Mouse (Mus musculus) forebrain, embryonic 10.5 days (tissue): ENCODE results near the gene Pola2. TPM values are rescaled to one million over a fixed set of nuclear protein-coding genes. Genes with fewer than 3 reads are reported as not detected.

Experiments
- DNase-seq: peaks from one replicate; pipeline ENCODE4 v3.0.0-alpha.2; 2017; ENCODE audit warnings: low spot score; ENCODE audit errors: extremely low spot score
- H3K27ac ChIP-seq: fragments of 300-500 bp; sonication (generic); 2 replicates; pipeline ENCODE4 v1.5.1; 2016; ENCODE audit warnings: mild to moderate bottlenecking
- H3K27me3 ChIP-seq: fragments of 300-500 bp; sonication (generic); 2 replicates; pipeline ENCODE4 v1.6.1; 2016; ENCODE audit warnings: mild to moderate bottlenecking; ENCODE audit not compliant: poor library complexity, severe bottlenecking
- H3K36me3 ChIP-seq: fragments of 300-500 bp; sonication (generic); replicated peaks from 2 replicates; pipeline ENCODE4 v1.6.1; 2016; ENCODE audit warnings: mild to moderate bottlenecking, moderate library complexity
- H3K4me1 ChIP-seq: fragments of 300-500 bp; sonication (generic); 2 replicates; pipeline ENCODE4 v1.6.1; 2016
- H3K4me3 ChIP-seq: fragments of 300-500 bp; sonication (generic); 2 replicates; pipeline ENCODE4 v1.5.1; 2016; ENCODE audit warnings: mild to moderate bottlenecking, moderate library complexity
- H3K9me3 ChIP-seq: fragments of 300-500 bp; sonication (generic); 2 replicates; pipeline ENCODE4 v1.6.1; 2016; ENCODE audit warnings: mild to moderate bottlenecking, moderate library complexity
- WGBS: fragments of 180-500 bp; shearing (Covaris S2); methylation state at CpG from one replicate; pipeline ENCODE4 v1.1.7; 2016; 5-methylcytosine and 5-hydroxymethylcytosine counted together
- polyA plus RNA-seq: library from polyadenylated mRNA; unstranded; fragments of >200 nt; fragmentation: Nextera tagmentation; extraction: Ambion mirVana; gene quantifications from 2 replicates; pipeline ENCODE4 v1.2.1, GENCODE M21; 2016

Gene Pola2
- polyA plus RNA-seq, 1 experiment from 2014 or later: 122 TPM

- Histone ChIP-seq H3K4me1 (peaks cover 16% of the 10 kb centered on the region), H3K9me3 (no peaks in the 10 kb centered on the region), H3K27me3 (no peaks in the 10 kb centered on the region), H3K4me3 (no peak overlapping the region), H3K27ac (no peak overlapping the region), H3K36me3 (peaks cover 97% of the 10 kb centered on the region)
- DNase-seq: no peak
- WGBS: 93% methylated on average over 5 of the region's 5 CpGs
Measured at GRCm38 (mm10) chr19:5957371-5957770, 6.6 kb downstream of the Pola2 start.

GRCm38 (mm10) chr19:5956685-5957084 lies 7.3 kb downstream of the Pola2 start:
- Histone ChIP-seq H3K36me3 (peaks cover 99% of the 10 kb centered on the region), H3K4me1 (peaks cover 11% of the 10 kb centered on the region), H3K27me3 (no peaks in the 10 kb centered on the region), H3K9me3 (no peaks in the 10 kb centered on the region), H3K4me3 (no peak overlapping the region), H3K27ac (no peak overlapping the region)
- WGBS: 33% methylated on average over 3 of the region's 3 CpGs
- DNase-seq: peak; percentile 68

GRCm38 (mm10) chr19:5955704-5956670 lies 8.0 kb downstream of the Pola2 start:
- Histone ChIP-seq H3K36me3 (peaks cover 99% of the 10 kb centered on the region), H3K27me3 (no peaks in the 10 kb centered on the region), H3K27ac (no peak overlapping the region), H3K4me1 (peaks cover 4% of the 10 kb centered on the region; the same call in 1 of the 2 replicates), H3K4me3 (no peak overlapping the region), H3K9me3 (no peaks in the 10 kb centered on the region)
- no peak for DNase-seq
- WGBS: 91% methylated on average over 28 of the region's 28 CpGs

GRCm38 (mm10) chr19:5954936-5955335 lies 9.1 kb downstream of the Pola2 start:
- no peaks in the 10 kb centered on the region for H3K9me3 ChIP-seq
- H3K27ac ChIP-seq: no peak overlapping the region
- WGBS: 95% methylated on average over 10 of the region's 10 CpGs
- no peak for DNase-seq
- H3K36me3 ChIP-seq: peaks cover 99% of the 10 kb centered on the region
- H3K27me3 ChIP-seq: no peaks in the 10 kb centered on the region
- no peak overlapping the region for H3K4me3 ChIP-seq
- H3K4me1 ChIP-seq: peaks cover 3% of the 10 kb centered on the region; the same call in 1 of the 2 replicates

- DNase-seq: no peak
- Histone ChIP-seq H3K27ac (no peak overlapping the region), H3K9me3 (no peaks in the 10 kb centered on the region), H3K36me3 (peaks cover 99% of the 10 kb centered on the region), H3K4me3 (no peak overlapping the region), H3K4me1 (peaks cover 3% of the 10 kb centered on the region; the same call in 1 of the 2 replicates), H3K27me3 (no peaks in the 10 kb centered on the region)
- 93% methylated on average over 22 of the region's 22 CpGs for WGBS
Measured at GRCm38 (mm10) chr19:5954031-5954710, 9.8 kb downstream of the Pola2 start.

GRCm38 (mm10) chr19:5953201-5953770 lies 10.7 kb downstream of the Pola2 start:
- Histone ChIP-seq H3K4me3 (no peak overlapping the region), H3K9me3 (no peaks in the 10 kb centered on the region), H3K36me3 (peaks cover 99% of the 10 kb centered on the region), H3K27me3 (no peaks in the 10 kb centered on the region), H3K4me1 (peaks cover 3% of the 10 kb centered on the region; the same call in 1 of the 2 replicates), H3K27ac (no peak overlapping the region)
- no peak for DNase-seq
- 92% methylated on average over 19 of the region's 19 CpGs for WGBS

- DNase-seq: no peak
- H3K27me3 ChIP-seq: no peaks in the 10 kb centered on the region
- H3K9me3 ChIP-seq: no peaks in the 10 kb centered on the region
- peaks cover 100% of the 10 kb centered on the region for H3K36me3 ChIP-seq
- 85% methylated on average over 13 of the region's 13 CpGs for WGBS
- no peak overlapping the region for H3K4me3 ChIP-seq
- H3K4me1 ChIP-seq: peaks cover 3% of the 10 kb centered on the region; the same call in 1 of the 2 replicates
- H3K27ac ChIP-seq: peak overlapping the region; percentile 62
Measured at GRCm38 (mm10) chr19:5952071-5952691, 11.8 kb downstream of the Pola2 start.

- no peak for DNase-seq
- 93% methylated on average over 16 of the region's 16 CpGs for WGBS
- no peak overlapping the region for H3K27ac ChIP-seq
- no peaks in the 10 kb centered on the region for H3K9me3 ChIP-seq
- peaks cover 100% of the 10 kb centered on the region for H3K36me3 ChIP-seq
- no peaks in the 10 kb centered on the region for H3K27me3 ChIP-seq
- H3K4me3 ChIP-seq: no peak overlapping the region
- H3K4me1 ChIP-seq: peaks cover 3% of the 10 kb centered on the region; the same call in 1 of the 2 replicates
Measured at GRCm38 (mm10) chr19:5951631-5952030, 12.4 kb downstream of the Pola2 start.

GRCm38 (mm10) chr19:5950218-5950617 lies 13.8 kb downstream of the Pola2 start:
- H3K27ac ChIP-seq: no peak overlapping the region
- H3K4me1 ChIP-seq: peaks cover 3% of the 10 kb centered on the region; the same call in 1 of the 2 replicates
- no peaks in the 10 kb centered on the region for H3K27me3 ChIP-seq
- no peak overlapping the region for H3K4me3 ChIP-seq
- 92% methylated on average over 11 of the region's 11 CpGs for WGBS
- no peaks in the 10 kb centered on the region for H3K9me3 ChIP-seq
- peaks cover 100% of the 10 kb centered on the region for H3K36me3 ChIP-seq
- DNase-seq: no peak

GRCm38 (mm10) chr19:5945891-5946290 lies 18.1 kb downstream of the Pola2 start:
- H3K4me3 ChIP-seq: no peak overlapping the region
- H3K9me3 ChIP-seq: no peaks in the 10 kb centered on the region
- H3K27me3 ChIP-seq: no peaks in the 10 kb centered on the region
- no peaks in the 10 kb centered on the region for H3K4me1 ChIP-seq
- H3K36me3 ChIP-seq: peaks cover 99% of the 10 kb centered on the region
- 92% methylated on average over 8 of the region's 8 CpGs for WGBS
- H3K27ac ChIP-seq: no peak overlapping the region
- no peak for DNase-seq

GRCm38 (mm10) chr19:5945027-5945426 lies 19.0 kb downstream of the Pola2 start:
- Histone ChIP-seq H3K4me1 (no peaks in the 10 kb centered on the region), H3K27me3 (no peaks in the 10 kb centered on the region), H3K4me3 (no peak overlapping the region), H3K36me3 (peaks cover 99% of the 10 kb centered on the region), H3K9me3 (no peaks in the 10 kb centered on the region), H3K27ac (no peak overlapping the region)
- DNase-seq: no peak
- 92% methylated on average over 7 of the region's 7 CpGs for WGBS

GRCm38 (mm10) chr19:5944145-5944544 lies 19.9 kb downstream of the Pola2 start:
- DNase-seq: no peak
- no peaks in the 10 kb centered on the region for H3K4me1 ChIP-seq
- H3K9me3 ChIP-seq: no peaks in the 10 kb centered on the region
- H3K27me3 ChIP-seq: no peaks in the 10 kb centered on the region
- H3K36me3 ChIP-seq: peaks cover 99% of the 10 kb centered on the region
- H3K27ac ChIP-seq: no peak overlapping the region
- 82% methylated on average over 8 of the region's 8 CpGs for WGBS
- no peak overlapping the region for H3K4me3 ChIP-seq
